Mouse (Mus musculus): Measurements from ENCODE around the gene Osbpl3. TPM values are rescaled to one million over a fixed set of nuclear protein-coding genes. Genes with fewer than 3 reads are reported as not detected.

The Osbpl3 gene
- polyA plus RNA-seq, 1 experiment from 2014 or later: 4.1 TPM

GRCm38 (mm10) chr6:50377742-50378720, 78.0 kb downstream of the Osbpl3 start:
- DNase-seq (no peak), ATAC-seq (ENCODE audit: insufficient read depth) (no peak)
- Histone ChIP-seq H3K27ac (ENCODE audit: low read depth) (peak overlapping the region; percentile 24; the same call in 1 of the 2 replicates), H3K9ac (no peak overlapping the region), H3K4me2 (no peak overlapping the region), H3K4me3 (ENCODE audit: low read depth, low read length) (no peak overlapping the region), H3K9me3 (ENCODE audit: low read depth, low read length) (no peaks in the 10 kb centered on the region), H3K4me1 (ENCODE audit: insufficient read depth) (0 out of 2 replicates have a peak, but pooled peaks cover 3% of the 10 kb centered on the region), H3K27me3 (ENCODE audit: insufficient read depth, low read length) (no peaks in the 10 kb centered on the region), H3K36me3 (ENCODE audit: insufficient read depth) (no peaks in the 10 kb centered on the region)
- no peak for TF ChIP-seq CTCF (IDR thresholded peaks at IDR 0.05; ENCODE audit: low read depth)
- 62% methylated on average over 21 of the region's 21 CpGs for WGBS

DNA sequence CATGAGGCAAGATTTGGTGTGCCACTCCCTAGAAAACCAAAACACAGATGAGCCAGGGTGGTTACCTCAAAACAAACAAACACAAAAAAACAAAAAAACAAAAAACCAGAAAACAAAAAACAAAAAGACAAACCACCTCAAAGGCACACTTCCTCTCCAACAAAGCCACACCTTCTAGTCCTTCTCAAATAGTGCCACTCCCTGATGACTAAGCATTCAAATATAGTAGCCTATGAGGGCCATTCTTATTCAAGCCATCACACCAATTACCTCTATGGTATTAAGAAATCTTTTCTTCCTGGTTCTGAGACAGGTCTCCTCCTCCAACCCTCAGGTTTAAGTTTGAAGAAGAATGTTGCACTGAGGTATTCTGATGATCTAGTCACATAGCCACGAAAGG, 79.3 kb downstream of the Osbpl3 start:
- Histone ChIP-seq H3K9me3 (ENCODE audit: low read depth, low read length) (no peaks in the 10 kb centered on the region), H3K4me2 (no peak overlapping the region), H3K4me1 (ENCODE audit: insufficient read depth) (0 out of 2 replicates have a peak, but pooled peaks cover 3% of the 10 kb centered on the region), H3K4me3 (ENCODE audit: low read depth, low read length) (no peak overlapping the region), H3K9ac (no peak overlapping the region), H3K27ac (ENCODE audit: low read depth) (no peak overlapping the region), H3K27me3 (ENCODE audit: insufficient read depth, low read length) (no peaks in the 10 kb centered on the region), H3K36me3 (ENCODE audit: insufficient read depth) (no peaks in the 10 kb centered on the region)
- TF ChIP-seq CTCF (IDR thresholded peaks at IDR 0.05; ENCODE audit: low read depth): no peak
- DNase-seq (no peak), ATAC-seq (ENCODE audit: insufficient read depth) (no peak)
- WGBS: 88% methylated on average over 1 of the region's 1 CpGs

- Histone ChIP-seq H3K9ac (no peak overlapping the region), H3K4me3 (ENCODE audit: low read depth, low read length) (no peak overlapping the region), H3K4me2 (no peak overlapping the region), H3K4me1 (ENCODE audit: insufficient read depth) (0 out of 2 replicates have a peak, but pooled peaks cover 3% of the 10 kb centered on the region), H3K27ac (ENCODE audit: low read depth) (no peak overlapping the region), H3K27me3 (ENCODE audit: insufficient read depth, low read length) (no peaks in the 10 kb centered on the region), H3K9me3 (ENCODE audit: low read depth, low read length) (no peaks in the 10 kb centered on the region), H3K36me3 (ENCODE audit: insufficient read depth) (no peaks in the 10 kb centered on the region)
- no peak for DNase-seq
- 61% methylated on average over 5 of the region's 5 CpGs for WGBS
- no peak for TF ChIP-seq CTCF (IDR thresholded peaks at IDR 0.05; ENCODE audit: low read depth)
- no peak for ATAC-seq (ENCODE audit: insufficient read depth)
These were observed 83.2 kb downstream of the Osbpl3 start for GRCm38 (mm10) chr6:50372516-50373424.

DNA sequence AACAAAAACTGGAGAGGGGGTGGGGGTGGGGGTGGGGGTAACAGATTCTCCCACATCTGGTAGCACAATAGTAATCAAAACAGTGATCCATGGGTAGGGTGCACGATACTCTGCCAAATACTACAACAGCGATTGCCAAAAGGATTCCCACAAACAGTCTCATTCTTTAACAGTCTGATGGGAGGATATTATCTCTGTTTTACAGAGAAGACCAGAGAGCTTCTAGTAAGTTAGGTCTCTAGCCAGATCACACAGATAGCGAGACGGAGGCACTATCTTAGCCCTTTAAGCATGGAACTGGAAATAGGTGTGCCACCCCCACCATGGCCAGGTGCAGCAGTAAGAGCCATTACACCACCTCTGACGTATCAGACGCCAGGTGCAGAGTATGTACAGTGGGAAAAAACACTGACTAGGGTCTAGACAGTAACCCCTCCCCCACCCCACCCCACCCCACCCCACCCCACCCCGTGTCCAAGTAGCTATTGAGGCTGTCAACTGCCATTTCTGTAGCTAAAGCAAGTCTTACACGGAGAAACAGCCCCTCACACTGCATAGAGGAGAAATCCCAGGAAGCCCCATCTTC, 84.4 kb downstream of the Osbpl3 start:
- Histone ChIP-seq H3K4me3 (ENCODE audit: low read depth, low read length) (no peak overlapping the region), H3K4me2 (no peak overlapping the region), H3K9ac (no peak overlapping the region), H3K27me3 (ENCODE audit: insufficient read depth, low read length) (no peaks in the 10 kb centered on the region), H3K36me3 (ENCODE audit: insufficient read depth) (no peaks in the 10 kb centered on the region), H3K4me1 (ENCODE audit: insufficient read depth) (0 out of 2 replicates have a peak, but pooled peaks cover 3% of the 10 kb centered on the region), H3K9me3 (ENCODE audit: low read depth, low read length) (no peaks in the 10 kb centered on the region), H3K27ac (ENCODE audit: low read depth) (no peak overlapping the region)
- no peak for TF ChIP-seq CTCF (IDR thresholded peaks at IDR 0.05; ENCODE audit: low read depth)
- ATAC-seq (ENCODE audit: insufficient read depth) (no peak), DNase-seq (no peak)
- 79% methylated on average over 8 of the region's 8 CpGs for WGBS

- H3K4me1 ChIP-seq (ENCODE audit: insufficient read depth): no peaks in the 10 kb centered on the region
- H3K4me3 ChIP-seq (ENCODE audit: low read depth, low read length): no peak overlapping the region
- no peak for DNase-seq
- no peaks in the 10 kb centered on the region for H3K9me3 ChIP-seq (ENCODE audit: low read depth, low read length)
- WGBS: 78% methylated on average over 8 of the region's 8 CpGs
- no peak overlapping the region for H3K9ac ChIP-seq
- ATAC-seq (ENCODE audit: insufficient read depth): no peak
- H3K4me2 ChIP-seq: no peak overlapping the region
- no peaks in the 10 kb centered on the region for H3K27me3 ChIP-seq (ENCODE audit: insufficient read depth, low read length)
- TF ChIP-seq CTCF (IDR thresholded peaks at IDR 0.05; ENCODE audit: low read depth): no peak
- H3K36me3 ChIP-seq (ENCODE audit: insufficient read depth): no peaks in the 10 kb centered on the region
- H3K27ac ChIP-seq (ENCODE audit: low read depth): no peak overlapping the region
These were observed 87.3 kb downstream of the Osbpl3 start for GRCm38 (mm10) chr6:50368502-50369292.

DNA sequence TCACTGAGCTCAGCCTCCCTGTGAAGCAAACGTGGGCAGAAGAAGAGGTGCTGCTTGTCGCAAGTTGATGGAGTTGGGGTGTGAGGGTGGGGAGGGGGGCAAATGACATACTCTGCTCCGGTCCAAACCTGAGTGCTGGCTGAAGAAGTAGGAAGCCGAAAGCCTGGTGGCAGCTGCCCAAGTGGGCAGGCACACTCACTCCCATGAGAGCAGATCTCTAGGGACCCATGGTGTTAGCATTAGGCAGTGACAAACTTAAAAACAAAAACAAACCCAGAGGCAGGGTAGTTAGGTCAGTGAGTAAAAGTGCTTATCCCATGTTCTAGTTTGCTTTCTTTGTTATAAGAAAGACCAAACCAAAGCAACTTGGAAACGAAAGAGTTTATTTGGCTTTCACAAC, 88.2 kb downstream of the Osbpl3 start:
- WGBS: 83% methylated on average over 5 of the region's 5 CpGs
- no peaks in the 10 kb centered on the region for H3K4me1 ChIP-seq (ENCODE audit: insufficient read depth)
- H3K36me3 ChIP-seq (ENCODE audit: insufficient read depth): no peaks in the 10 kb centered on the region
- no peak for ATAC-seq (ENCODE audit: insufficient read depth)
- H3K27ac ChIP-seq (ENCODE audit: low read depth): no peak overlapping the region
- TF ChIP-seq CTCF (IDR thresholded peaks at IDR 0.05; ENCODE audit: low read depth): no peak
- DNase-seq: no peak
- no peak overlapping the region for H3K9ac ChIP-seq
- H3K4me2 ChIP-seq: no peak overlapping the region
- no peaks in the 10 kb centered on the region for H3K27me3 ChIP-seq (ENCODE audit: insufficient read depth, low read length)
- H3K4me3 ChIP-seq (ENCODE audit: low read depth, low read length): no peak overlapping the region
- H3K9me3 ChIP-seq (ENCODE audit: low read depth, low read length): no peaks in the 10 kb centered on the region
